Mouse (Mus musculus) bone marrow, adult 2 months (tissue): ENCODE measurements around the gene Kcnk3.

Experiments used
- CTCF ChIP-seq: fragments of 200-500 bp; IDR thresholded peaks from 2 replicates; pipeline ENCODE4 v1.5.1; 2011; ENCODE audit warnings: low read length, control low read depth; ENCODE audit not compliant: control insufficient read depth, insufficient read depth
- POLR2A ChIP-seq: fragments of 200-500 bp; IDR thresholded peaks from 2 replicates; pipeline ENCODE4 v1.6.1; 2011; ENCODE audit warnings: low read depth, mild to moderate bottlenecking, control low read depth, low read length, borderline replicate concordance; ENCODE audit not compliant: control insufficient read depth

DNA sequence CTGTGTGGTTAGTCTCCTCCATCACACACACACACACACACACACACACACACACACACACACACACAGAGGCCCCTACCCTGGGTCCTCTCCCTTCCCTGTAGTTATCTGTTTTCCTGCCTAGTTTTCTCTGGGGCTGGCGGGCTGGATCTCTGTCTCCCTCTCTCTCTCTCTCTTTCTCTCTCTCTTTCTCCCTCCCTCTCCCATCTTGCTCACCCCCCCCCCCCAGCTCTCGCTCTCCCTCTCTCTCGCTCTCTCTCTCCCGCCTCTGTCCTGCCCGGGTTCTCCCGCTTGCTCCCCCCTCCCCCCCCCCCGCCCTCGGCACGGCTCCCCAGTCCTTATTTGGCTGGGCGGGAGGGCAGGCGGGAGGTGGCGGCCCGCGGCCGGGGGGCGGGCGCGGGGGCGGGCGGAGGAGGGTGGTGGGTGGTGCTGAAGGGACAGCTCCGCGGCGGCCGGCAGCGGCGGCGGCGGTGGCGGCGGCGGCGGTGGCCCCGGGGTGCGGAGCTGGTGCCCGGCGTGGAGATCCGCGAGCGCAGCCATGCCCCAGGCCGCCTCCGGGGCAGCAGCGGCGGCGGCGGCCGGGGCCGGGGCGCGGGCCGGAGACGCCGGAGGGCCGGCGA, at the start of gene Kcnk3:
- no peak for TF ChIP-seq CTCF
- TF ChIP-seq POLR2A = no peak
